Mouse (Mus musculus): ENCODE measurements at regions not wholly inside any gene's neighbourhood (a gene's known extent, or its start where the extent isn't known, plus 50 kb on each side); places are given as distances from the start of the nearest gene placed in this dataset.

GRCm38 (mm10) chr10:70819951-70820350, 164.2 kb upstream of the Phyhipl start:
- DNase-seq (ENCODE audit: extremely low spot score in 1 of 2, low spot score in 1 of 2): no peak

- DNase-seq (ENCODE audit: extremely low spot score in 1 of 2, low spot score in 1 of 2): peak in 1 of 2 experiments; percentile 14
These were observed 158.8 kb upstream of the Phyhipl start for GRCm38 (mm10) chr10:70814354-70815131.

GRCm38 (mm10) chr10:70809411-70809810, 153.6 kb upstream of the Phyhipl start:
- DNase-seq (ENCODE audit: extremely low spot score in 1 of 2, low spot score in 1 of 2): no peak

- DNase-seq (ENCODE audit: extremely low spot score in 1 of 2, low spot score in 1 of 2): no peak
These were observed 151.1 kb upstream of the Phyhipl start for GRCm38 (mm10) chr10:70806786-70807385.

GRCm38 (mm10) chr10:70800736-70801306, 145.1 kb upstream of the Phyhipl start:
- no peak for DNase-seq (ENCODE audit: extremely low spot score in 1 of 2, low spot score in 1 of 2)

GRCm38 (mm10) chr10:70799906-70800305, 144.1 kb upstream of the Phyhipl start:
- DNase-seq (ENCODE audit: extremely low spot score in 1 of 2, low spot score in 1 of 2): no peak

- DNase-seq (ENCODE audit: extremely low spot score in 1 of 2, low spot score in 1 of 2): peak in 1 of 2 experiments; percentile 17
These were observed 143.5 kb upstream of the Phyhipl start for GRCm38 (mm10) chr10:70799191-70799742.

- DNase-seq (ENCODE audit: extremely low spot score in 1 of 2, low spot score in 1 of 2): no peak
These were observed 133.2 kb upstream of the Phyhipl start for GRCm38 (mm10) chr10:70788814-70789452.

GRCm38 (mm10) chr10:70781036-70781435, 125.3 kb upstream of the Phyhipl start:
- DNase-seq (ENCODE audit: extremely low spot score in 1 of 2, low spot score in 1 of 2): no peak

- no peak for DNase-seq (ENCODE audit: extremely low spot score in 1 of 2, low spot score in 1 of 2)
These were observed 122.8 kb upstream of the Phyhipl start for GRCm38 (mm10) chr10:70778596-70778995.

- DNase-seq (ENCODE audit: extremely low spot score in 1 of 2, low spot score in 1 of 2): no peak
These were observed 118.8 kb upstream of the Phyhipl start for GRCm38 (mm10) chr10:70774571-70774970.

GRCm38 (mm10) chr10:70774159-70774558, 118.4 kb upstream of the Phyhipl start:
- DNase-seq (ENCODE audit: extremely low spot score in 1 of 2, low spot score in 1 of 2): no peak

- no peak for DNase-seq (ENCODE audit: extremely low spot score in 1 of 2, low spot score in 1 of 2)
These were observed 111.7 kb upstream of the Phyhipl start for GRCm38 (mm10) chr10:70767461-70767860.

GRCm38 (mm10) chr10:70766869-70767268, 111.1 kb upstream of the Phyhipl start:
- DNase-seq (ENCODE audit: extremely low spot score in 1 of 2, low spot score in 1 of 2): no peak

- no peak for DNase-seq (ENCODE audit: extremely low spot score in 1 of 2, low spot score in 1 of 2)
These were observed 110.7 kb upstream of the Phyhipl start for GRCm38 (mm10) chr10:70766450-70766849.

GRCm38 (mm10) chr10:70763206-70763605, 107.4 kb upstream of the Phyhipl start:
- DNase-seq (ENCODE audit: extremely low spot score in 1 of 2, low spot score in 1 of 2): no peak

- no peak for DNase-seq (ENCODE audit: extremely low spot score in 1 of 2, low spot score in 1 of 2)
These were observed 103.9 kb upstream of the Phyhipl start for GRCm38 (mm10) chr10:70759686-70760085.

- no peak for DNase-seq (ENCODE audit: extremely low spot score in 1 of 2, low spot score in 1 of 2)
These were observed 96.0 kb upstream of the Phyhipl start for GRCm38 (mm10) chr10:70751771-70752170.

- no peak for DNase-seq (ENCODE audit: extremely low spot score in 1 of 2, low spot score in 1 of 2)
These were observed 94.8 kb upstream of the Phyhipl start for GRCm38 (mm10) chr10:70750356-70751145.

GRCm38 (mm10) chr10:70746612-70747011, 90.8 kb upstream of the Phyhipl start:
- no peak for DNase-seq (ENCODE audit: extremely low spot score in 1 of 2, low spot score in 1 of 2)

Data from layer of hippocampus, postnatal 25 days (tissue).